Mouse (Mus musculus) bone marrow macrophage, adult 2 months (primary cell): Measurements from ENCODE around the gene H2afz.

Experiments
- CTCF ChIP-seq: IDR thresholded peaks from 2 replicates; pipeline ENCODE4 v1.5.1; 2012; ENCODE audit warnings: low read depth, mild to moderate bottlenecking, low read length, moderate library complexity
- POLR2A ChIP-seq: IDR thresholded peaks from 2 replicates; pipeline ENCODE4 v1.6.1; 2012; ENCODE audit warnings: mild to moderate bottlenecking, low read depth, low read length, borderline replicate concordance

GRCm38 (mm10) chr3:137848354-137848753 is 15.9 kb upstream of the H2afz start:
- TF ChIP-seq CTCF (no peak), POLR2A (no peak)
